Mouse (Mus musculus) hindlimb bud, embryonic 11.5 days (tissue): Measurements from ENCODE around the gene Dnajc14.

Experiments
- DNase-seq: peaks from one replicate; pipeline ENCODE4 v3.0.0-alpha.2; 2012; ENCODE audit warnings: low read depth, low spot score; ENCODE audit errors: extremely low spot score

Gene Dnajc14

GRCm38 (mm10) chr10:128803771-128804270 is at the start of gene Dnajc14:
TSS of gene Dnajc14 (plus strand) at chr10:128804062.
- DNase-seq = no peak

GRCm38 (mm10) chr10:128772895-128773294 is 31.0 kb upstream of the Dnajc14 start:
- no peak for DNase-seq

- no peak for DNase-seq
Observed at GRCm38 (mm10) chr10:128773685-128774084, 30.2 kb upstream of the Dnajc14 start.

- DNase-seq = no peak
Observed at GRCm38 (mm10) chr10:128778441-128778840, 25.4 kb upstream of the Dnajc14 start.

- DNase-seq = peak; percentile 70
Observed at GRCm38 (mm10) chr10:128779011-128779795, 24.7 kb upstream of the Dnajc14 start.

GRCm38 (mm10) chr10:128780200-128780599 is 23.7 kb upstream of the Dnajc14 start:
- DNase-seq = no peak

- DNase-seq = no peak
Observed at GRCm38 (mm10) chr10:128790398-128791124, 13.3 kb upstream of the Dnajc14 start, which contains the start of gene Mmp19. TSS of gene Mmp19 (plus strand) at chr10:128790910.

- DNase-seq = no peak
Observed at GRCm38 (mm10) chr10:128792041-128792440, 11.8 kb upstream of the Dnajc14 start.

- no peak for DNase-seq
Observed at GRCm38 (mm10) chr10:128793258-128793657, 10.6 kb upstream of the Dnajc14 start.

- DNase-seq = no peak
Observed at GRCm38 (mm10) chr10:128794391-128794790, 9.5 kb upstream of the Dnajc14 start.

GRCm38 (mm10) chr10:128795581-128795980 is 8.3 kb upstream of the Dnajc14 start:
- DNase-seq = no peak

GRCm38 (mm10) chr10:128798676-128799075 is 5.2 kb upstream of the Dnajc14 start:
- no peak for DNase-seq

- no peak for DNase-seq
Observed at GRCm38 (mm10) chr10:128801981-128802495, 1.8 kb upstream of the Dnajc14 start.

GRCm38 (mm10) chr10:128802956-128803355 is 906 bp upstream of the Dnajc14 start:
- no peak for DNase-seq

GRCm38 (mm10) chr10:128803361-128803760 is 501 bp upstream of the Dnajc14 start:
- DNase-seq = no peak

- peak; percentile 62 for DNase-seq
Observed at GRCm38 (mm10) chr10:128804271-128805091, 619 bp downstream of the Dnajc14 start, which contains the start of gene Tmem198b. TSS of gene Tmem198b (minus strand) at chr10:128804370.

GRCm38 (mm10) chr10:128805092-128806000 is 1.5 kb downstream of the Dnajc14 start:
- peak; percentile 66 for DNase-seq

GRCm38 (mm10) chr10:128806086-128806485 is 2.2 kb downstream of the Dnajc14 start:
- no peak for DNase-seq

- no peak for DNase-seq
Observed at GRCm38 (mm10) chr10:128807018-128807417, 3.2 kb downstream of the Dnajc14 start.

- no peak for DNase-seq
Observed at GRCm38 (mm10) chr10:128817033-128817432, 13.2 kb downstream of the Dnajc14 start, which contains the start of gene Sarnp. TSS of gene Sarnp (plus strand) at chr10:128817333.
